Mouse (Mus musculus) adipocyte (in vitro differentiated cells): ENCODE data around the gene Ghrhr.

Source experiments
- DNase-seq: peaks from one replicate; pipeline ENCODE4 v3.0.0-alpha.2; 2016; ENCODE audit warnings: low spot score

Gene Ghrhr

DNA sequence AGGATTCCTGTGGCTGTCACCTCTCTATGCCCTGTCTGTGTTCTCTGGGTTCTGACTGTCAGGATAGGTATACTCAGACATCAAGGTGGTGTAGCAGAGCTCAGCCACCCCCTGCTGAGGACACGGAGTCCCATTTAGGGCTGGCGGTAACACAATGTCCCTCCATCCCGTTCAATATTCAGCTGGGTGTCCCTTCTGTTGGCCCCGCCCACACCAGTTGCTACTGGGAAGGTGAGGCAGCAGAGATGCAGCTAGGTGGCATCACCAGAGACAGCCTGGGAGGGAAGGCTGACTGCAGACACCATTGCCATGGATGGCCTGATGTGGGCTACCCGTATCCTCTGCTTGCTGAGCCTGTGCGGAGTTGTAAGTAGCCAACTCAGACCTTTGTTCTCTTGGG lies at the start of gene Ghrhr:
TSS of gene Ghrhr (plus strand) at position 220 of the 400 bp plus-strand sequence.
- DNase-seq, result no peak

DNA sequence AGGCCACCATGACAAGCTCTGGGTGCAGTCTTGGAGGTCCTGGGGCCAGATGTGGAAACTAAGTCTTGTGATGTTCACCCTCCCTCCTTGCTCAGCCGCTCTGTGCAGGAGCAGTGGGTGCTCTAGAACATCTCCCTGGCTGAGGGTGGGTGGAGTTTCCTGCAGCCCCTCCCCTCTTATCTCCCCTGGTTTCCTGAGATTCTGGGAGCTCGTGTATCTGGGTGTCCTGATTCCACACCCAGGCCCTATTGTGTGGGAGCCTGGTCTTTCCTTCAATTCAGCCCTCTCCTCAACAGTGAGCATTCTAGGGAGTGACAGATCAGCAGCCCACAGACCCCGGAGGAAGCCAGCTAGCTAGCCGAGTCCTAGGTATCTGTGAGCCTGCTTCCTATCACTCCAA lies 49.8 kb upstream of the Ghrhr start:
- no peak for DNase-seq

DNA sequence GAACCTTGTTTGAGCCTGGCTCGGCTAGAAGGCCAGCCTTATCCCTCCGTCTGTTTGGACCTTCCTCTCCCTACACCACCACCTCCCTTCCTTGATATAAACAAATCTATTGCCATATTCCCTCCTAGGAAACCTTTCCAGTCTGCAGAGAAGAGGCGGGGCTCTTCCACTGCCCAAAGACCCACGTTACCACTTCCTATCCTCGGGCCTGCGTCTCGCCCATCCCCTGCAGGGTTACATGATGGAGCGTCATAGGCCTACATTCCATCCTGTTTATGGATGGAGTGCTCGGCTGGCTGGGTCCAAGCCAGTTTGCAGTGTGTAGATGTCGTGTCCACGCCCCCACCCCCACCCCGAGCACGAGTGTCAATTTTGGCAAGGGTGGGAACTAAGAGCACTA lies 48.8 kb upstream of the Ghrhr start:
- no peak for DNase-seq

DNA sequence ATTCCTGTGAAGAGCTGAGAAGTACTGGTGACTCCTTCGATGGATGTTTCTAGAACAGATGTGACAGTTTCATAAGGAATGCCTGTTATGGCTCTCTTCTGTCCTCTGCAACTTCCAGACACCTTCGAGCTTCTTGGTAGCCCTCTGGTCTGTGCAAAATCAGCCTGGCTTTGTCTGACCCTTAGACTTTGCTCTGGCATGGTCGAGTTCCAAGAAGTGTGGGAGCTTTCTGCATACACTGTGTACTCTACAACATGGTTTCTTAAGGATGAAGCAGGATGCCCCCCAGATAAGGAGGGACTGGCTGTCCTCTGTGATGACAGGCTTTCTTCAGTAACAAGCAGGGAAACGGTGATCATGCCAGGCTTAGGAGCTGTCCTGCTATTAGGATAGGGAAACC lies 47.9 kb upstream of the Ghrhr start:
- no peak for DNase-seq

DNA sequence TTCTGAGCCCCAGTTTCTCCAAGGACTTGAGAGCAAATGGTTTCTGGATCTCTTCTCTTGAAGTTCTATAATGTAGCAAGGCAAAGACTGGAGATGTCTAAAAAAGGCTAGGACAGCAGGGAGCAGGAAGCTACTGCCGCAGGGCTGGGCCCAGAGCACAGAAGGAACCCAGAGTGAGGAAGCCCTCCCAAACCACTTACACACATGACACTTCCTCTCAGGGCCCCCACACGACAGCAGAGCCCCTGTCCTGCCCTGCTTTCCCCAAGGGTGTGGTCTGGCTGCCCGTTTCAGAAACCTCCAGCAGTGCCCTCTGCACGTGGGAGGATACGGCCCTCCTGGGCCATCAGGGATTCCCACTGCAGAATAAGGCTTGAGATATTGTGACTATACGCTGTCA lies 44.8 kb upstream of the Ghrhr start:
- no peak for DNase-seq

DNA sequence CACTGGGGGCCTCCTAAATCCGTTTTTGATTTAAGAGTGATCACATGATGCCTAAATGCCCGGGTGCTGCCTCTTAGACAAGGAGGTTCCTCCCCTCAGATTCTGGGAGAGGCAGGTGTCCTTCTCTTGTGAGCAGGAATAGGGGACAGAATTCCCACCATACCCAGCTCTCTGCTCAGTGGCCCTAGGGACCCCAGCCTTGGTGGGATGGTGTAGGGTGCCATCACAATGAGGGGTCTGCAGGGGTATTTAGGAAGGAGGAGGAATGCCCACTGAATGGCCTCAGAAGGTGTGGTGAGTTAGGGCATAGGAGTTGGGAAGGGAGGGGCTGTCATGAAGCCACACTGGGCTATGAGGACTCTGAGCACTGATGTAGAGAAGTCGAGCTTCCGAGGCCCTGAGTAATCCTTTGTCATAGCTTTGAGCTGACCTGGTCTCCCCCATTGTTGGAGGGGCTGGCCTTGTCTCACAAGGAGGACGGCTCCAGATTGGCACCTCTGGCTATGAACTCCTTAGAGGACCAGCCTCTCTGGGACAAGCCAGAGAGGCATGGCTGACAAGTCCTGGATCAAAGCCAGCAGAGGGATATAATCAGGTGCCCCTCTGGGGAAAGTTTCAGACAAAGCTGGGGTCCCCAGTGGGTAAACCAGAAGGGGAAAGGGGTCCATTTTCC lies 43.9 kb upstream of the Ghrhr start:
- no peak for DNase-seq

DNA sequence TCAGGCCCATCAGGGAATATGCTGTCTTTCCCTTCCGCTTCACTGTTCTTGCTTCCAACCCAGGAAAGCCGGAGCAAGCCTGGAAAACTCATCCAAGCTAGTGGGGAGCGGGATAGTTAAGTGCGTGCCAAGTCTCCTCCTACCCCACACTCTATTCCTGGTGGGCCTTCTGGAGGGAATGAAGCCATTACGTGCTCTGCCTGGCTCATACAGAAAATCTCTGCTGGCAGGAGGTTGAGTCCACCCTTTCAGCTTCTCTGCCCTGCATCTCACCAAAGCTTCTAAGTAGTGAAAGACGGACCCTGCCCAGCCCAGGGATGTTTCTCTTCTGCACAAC lies 43.4 kb upstream of the Ghrhr start:
- DNase-seq, result no peak

DNA sequence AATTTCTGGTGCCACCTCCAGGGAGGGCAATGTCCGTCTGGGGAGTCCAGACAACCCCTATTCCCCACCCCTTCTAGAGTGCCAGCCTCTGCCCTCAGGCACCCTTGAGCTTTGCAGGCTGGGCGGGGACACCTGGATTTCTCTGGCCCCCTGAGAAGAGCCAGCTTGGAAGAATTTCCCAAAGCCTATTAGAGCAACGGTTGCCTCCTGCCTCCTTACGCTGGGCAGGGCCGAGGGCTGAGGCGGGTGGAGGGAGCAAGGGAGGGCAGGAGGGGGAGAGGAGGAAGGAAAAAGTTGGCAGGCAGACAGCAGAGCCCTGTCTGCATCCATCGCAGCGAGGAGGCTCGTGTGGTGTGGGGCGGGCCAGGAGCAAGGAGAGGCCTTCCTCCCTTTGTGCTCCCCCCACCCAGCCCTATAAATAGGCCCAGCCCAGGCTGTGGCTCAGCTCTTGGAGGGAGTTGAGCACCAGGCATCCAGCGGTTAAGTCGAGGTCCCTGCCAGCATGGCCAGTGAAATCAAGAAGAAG lies 40.0 kb upstream of the Ghrhr start, which contains the start of gene Aqp1:
TSS of gene Aqp1 (plus strand) at position 444 of the 526 bp plus-strand sequence.
- DNase-seq, result no peak

DNA sequence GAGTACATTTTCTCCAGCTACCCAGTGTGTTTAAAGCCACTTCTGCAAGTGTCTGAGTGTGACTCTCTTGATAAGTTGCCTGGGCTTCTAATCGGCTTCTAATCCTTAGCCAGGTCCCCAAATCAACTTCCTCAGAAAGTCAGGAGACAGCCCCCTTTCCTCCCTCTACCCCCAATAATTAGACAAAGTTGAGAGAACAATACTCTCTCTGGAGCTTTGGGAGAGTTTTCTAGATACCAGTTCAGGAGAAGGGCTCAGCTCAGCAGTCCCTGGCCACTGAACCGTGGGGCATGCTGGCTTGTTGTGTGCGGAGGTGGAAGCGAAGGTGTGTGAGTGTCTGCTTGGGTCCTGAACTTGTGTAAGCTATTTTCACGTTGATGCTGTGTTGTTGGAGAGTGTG lies 38.9 kb upstream of the Ghrhr start:
- DNase-seq, result no peak

DNA sequence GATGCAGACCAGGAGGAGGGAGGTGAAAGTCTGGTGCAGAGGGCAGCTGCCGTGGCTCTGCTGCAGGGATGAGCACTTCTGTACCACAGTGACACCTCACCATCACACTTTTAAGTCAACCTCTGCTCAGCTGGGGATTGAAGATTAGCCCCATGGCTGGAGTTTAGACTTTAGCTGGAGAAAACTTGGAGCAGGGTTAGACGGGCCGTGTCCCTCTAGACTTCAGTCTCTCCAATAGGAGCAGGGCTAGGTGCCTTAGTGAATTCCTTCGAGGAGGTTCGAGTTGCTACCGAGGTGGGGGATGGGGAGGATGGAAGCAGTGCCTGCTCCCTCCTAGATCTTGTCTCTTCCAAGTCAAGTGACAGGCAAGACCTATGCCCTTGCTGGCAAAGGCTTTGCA lies 38.0 kb upstream of the Ghrhr start:
- no peak for DNase-seq

DNA sequence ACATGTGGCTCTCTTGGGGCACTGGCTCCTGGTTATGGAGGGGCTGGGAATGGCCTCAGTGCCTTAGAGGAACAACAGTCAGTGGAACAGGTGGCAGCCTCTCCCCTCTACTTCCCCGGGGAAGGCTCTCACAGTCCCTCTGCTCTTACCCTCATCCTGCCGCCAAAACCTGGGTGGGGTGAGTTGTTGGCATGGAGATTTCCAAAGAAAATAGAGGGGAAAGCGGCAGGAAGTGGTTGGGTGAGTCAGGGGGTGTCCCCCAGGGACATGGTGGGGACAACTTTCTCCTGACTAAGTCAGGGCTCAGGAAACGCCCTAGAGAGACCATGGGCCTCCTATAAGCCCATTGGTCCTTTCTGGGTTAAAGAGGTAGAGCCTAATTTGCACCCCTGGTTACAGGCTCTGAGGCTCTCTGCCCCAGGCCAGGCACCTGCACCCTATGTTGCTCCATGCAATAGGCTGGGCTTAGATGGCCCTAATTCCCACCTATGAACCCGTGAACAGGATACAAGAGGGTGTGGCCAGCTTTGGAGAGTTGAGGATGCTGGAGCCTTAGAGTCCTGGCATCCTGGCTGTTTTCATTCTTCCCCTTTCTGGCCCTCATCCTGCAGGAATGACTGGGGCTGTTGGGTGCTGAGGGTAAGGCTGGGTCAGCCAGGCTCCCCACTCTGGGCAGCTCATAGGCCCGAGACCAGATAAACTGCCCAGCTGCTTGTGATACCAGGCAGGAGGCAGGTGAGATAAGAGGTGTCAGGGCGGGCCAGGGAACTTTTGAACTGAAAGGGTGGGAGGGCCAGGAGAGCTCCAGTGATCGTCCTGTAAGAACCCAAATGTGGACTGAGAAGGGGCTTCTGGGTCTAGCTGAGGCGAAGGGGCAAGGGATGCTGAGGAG lies 36.9 kb upstream of the Ghrhr start:
- no peak for DNase-seq

DNA sequence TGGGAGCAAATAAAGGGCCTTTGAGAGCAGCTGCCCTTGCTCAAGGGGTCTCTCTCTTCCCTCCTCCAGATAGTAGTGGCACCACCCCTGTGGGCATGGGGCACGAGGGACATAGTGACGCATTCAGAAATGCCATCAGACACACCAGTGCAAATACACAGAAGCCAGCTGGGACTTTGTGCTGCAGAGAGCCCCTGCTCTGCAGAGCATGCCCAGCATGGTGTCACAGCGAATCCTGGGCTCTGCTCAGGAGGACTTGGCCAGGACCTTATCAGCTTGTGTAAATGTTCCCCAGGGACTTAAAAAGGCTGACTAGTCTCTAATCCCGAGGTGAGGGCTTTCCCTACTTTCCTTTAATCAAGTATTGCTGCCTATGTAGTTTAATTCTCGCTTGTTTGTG lies 34.4 kb upstream of the Ghrhr start:
- DNase-seq, result no peak

DNA sequence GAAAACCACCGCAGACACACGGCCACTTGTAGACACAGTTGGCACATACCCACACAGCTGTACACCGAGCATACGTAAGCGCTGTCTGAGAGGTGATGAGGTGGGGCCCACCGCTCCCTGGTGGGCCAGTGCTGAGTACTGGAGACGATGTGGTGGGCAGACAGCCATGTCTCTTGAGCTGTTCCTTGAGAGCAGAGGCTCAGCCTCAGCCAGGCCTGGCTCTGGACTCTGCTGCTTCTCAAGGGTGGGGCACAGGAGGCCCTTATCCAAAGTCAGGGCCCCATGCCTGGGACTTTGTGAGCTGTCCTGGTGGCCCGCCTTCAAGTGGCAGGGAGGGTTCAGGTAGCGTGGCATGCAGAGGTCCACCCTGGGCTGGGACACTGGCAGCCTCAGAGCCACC lies 33.8 kb upstream of the Ghrhr start:
- DNase-seq, result no peak

DNA sequence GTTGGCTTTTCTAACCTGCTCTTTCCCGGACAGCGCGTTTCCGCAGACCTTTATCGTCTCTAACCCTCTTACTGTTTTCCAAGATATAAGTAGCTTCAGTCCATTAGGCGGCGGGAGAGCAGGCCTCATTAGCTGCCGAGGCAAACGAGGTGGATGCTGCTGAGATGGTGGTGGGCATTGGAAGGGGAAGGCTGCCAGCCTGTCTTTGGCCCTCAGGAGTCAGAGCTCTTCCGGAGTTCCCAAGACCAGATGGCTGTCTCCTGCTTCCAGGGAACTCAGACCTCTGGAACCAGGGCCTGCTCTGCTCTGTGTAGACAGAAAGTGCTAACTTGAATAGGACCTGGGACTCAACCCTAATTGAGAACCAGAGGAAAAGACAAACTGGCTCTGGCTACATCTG lies 32.6 kb upstream of the Ghrhr start:
- no peak for DNase-seq

DNA sequence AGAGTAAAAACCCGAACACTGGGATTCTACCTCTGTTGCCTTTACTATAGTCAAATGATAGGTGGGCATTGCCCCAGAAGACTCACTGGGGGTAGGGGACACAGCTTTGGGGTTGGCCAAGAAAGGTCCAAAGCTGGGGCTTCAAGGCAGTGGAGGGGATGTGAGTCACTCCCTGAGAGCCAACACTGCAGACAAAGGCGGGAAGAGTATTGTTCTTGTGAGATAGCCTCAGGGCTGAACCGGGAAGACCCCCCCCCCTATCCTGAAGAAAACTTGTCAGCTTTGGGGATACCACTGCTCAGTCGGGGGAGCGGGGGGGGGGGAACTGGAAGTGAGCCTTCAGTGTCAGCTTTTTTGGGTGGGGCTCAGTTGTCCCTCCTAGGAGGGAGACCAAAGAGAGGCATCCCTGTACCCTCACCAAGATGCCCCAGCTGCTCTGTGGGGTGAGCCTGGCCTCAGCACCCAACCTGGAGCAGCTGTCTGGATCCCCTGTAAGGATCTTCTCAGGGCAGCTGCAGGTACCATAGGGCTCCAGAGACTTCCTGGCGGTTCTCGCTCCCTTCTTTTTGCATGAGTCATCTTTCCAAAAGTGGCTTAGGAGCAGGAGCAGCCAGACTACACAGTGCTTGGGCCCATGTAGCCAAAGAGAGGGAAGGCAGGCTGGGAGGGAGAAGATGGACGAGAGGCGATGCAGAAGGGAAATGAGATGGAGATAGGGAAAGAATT lies 31.6 kb upstream of the Ghrhr start:
- no peak for DNase-seq

DNA sequence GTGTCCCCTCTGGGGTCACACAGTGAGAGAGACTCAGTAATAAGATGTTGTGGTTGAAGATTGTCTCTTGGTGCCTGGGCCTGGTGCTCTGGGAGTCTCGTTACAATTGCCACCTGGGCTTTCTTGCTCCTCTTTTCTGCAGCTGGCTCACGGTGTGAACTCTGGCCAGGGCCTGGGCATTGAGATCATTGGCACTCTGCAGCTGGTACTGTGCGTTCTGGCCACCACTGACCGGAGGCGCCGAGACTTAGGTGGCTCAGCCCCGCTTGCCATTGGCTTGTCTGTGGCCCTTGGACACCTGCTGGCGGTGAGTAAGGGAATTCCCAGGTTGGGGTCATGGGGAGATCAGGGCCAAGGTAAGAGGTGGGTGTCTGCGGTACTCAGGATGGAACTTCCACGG lies 30.8 kb upstream of the Ghrhr start:
- no peak for DNase-seq

DNA sequence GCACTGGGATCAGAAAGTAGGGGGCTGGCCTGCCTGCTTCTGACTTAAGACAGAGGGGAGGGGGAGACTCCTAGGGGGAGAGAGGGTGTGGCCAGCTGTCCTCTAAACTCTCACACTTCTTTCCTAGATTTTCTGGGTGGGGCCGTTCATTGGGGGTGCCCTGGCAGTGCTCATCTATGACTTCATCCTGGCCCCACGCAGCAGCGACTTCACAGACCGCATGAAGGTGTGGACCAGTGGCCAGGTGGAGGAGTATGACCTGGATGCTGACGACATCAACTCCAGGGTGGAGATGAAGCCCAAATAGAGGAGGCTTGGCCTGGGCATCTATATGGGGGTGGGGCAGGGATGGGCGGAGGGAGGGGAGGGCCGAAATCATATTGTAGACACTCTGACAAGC lies 29.6 kb upstream of the Ghrhr start:
- DNase-seq, result no peak

DNA sequence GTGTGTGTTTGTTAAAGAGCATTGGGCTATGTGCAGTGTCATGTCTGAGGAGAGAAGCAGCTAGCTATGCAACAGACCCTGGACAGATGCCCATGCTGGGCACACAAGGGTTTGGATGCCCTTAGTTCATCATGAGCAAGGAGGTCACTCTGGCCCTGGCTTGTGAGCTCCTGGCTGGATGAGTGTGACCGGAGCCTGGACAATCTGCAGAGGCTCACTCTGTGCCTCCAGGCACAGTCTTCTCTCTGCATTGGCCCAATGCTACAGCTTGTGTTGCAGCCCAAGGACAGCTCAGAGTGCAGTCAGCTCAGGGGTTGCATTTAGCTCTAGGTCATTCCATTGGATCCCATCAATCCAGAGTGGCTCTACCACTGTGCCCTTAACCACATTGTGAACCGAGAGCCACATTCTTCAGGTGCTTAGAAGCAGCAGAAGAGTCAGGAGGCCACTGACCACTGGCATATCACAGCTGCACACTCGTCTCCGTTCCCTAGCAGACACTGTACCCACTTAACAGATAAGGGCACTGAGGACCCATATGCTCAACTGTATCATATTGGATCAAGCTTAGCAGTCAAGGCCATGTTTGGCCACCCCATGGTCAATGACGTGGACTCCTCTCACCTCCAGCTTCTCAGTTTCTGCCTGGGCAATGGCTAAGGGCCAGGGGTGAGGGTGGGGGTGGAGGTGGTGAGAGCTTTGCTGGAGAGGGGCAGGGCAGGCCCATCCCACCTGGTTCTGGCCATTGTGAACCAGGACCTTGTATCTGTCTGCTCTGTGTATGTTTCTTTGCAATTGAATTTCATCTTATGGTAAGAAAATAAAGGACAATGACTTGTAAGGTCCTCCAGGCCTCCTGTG lies 28.2 kb upstream of the Ghrhr start:
- peak; percentile 56 for DNase-seq

DNA sequence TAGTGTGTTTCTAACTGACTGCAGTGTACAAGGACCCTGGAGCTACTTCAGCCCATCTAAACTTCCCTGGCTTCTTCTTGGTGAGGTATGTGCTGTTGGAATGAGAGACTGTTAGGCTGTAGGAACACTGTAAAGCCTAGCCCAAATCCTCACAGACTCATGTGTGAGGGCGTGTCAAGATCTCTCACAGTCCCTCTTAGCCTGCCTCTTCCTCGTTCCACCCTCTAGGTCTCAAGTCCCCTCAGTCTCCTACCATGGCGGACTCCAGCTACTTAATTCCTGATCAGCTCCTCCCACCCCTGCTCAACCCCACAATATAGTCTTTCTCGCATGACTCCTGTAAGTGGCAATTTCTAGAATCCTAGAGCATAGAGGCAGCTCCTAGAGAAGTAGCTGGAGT lies 26.9 kb upstream of the Ghrhr start:
- no peak for DNase-seq

DNA sequence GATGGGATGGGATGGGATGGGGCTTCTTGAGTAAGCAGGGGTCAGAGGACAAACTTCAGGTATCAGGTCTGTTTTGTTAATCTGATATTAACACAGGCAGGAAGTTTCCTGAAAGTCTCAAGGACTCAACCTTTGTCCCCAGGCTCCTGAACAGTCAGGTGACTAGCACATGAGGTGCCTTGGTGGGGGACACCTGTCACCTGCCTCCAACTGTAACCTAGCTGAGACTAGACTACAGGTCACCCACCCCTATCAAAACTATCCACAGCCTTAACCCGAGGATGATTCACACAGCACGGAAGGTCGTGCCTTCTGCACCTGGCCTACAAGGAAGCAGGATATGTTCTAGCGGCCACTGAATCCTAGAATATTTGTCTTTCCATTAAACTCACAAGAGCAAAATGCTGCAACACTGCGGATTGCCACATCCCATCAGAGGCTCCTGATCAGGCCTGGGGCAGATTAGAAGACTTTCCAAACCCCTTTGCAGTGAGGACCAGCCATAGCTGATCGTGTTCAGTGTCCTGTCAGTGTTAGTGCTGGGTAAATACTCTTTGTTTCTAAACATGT lies 25.6 kb upstream of the Ghrhr start:
- DNase-seq, result no peak

DNA sequence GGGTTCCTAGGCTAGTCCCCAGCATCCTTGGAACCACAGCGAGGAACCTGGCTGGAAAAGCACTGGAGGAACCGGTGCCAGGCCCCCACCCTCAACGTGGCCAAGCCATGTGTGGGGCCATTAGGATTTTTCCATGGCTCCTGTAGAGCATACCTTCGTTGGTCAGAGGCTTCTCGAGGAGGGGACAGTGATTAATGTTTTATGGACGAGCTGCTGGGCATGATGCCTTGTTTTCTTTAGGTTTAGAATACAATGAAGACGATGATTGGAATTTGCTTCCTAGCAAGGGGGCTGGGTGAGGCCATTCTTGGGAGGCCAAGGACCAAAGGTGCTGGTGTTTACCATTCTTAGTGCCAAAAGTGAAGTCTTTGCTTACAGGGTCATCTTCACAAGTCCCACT lies 24.4 kb upstream of the Ghrhr start:
- no peak for DNase-seq
